Mouse (Mus musculus) neural tube, embryonic 12.5 days (tissue): ENCODE results near the gene Arhgef28. TPM values are rescaled to one million over a fixed set of nuclear protein-coding genes. Genes with fewer than 3 reads are reported as not detected.

Experiments
- ATAC-seq: fragments of 200-750 bp; cut with Nextera tagmentation; 2 replicates; pipeline ENCODE4 v1.8.0; 2017; ENCODE audit warnings: low read depth, mild to moderate bottlenecking, moderate TSS enrichment, moderate library complexity; ENCODE audit not compliant: low FRiP score
- H3K27ac ChIP-seq: fragments of 300-500 bp; sonication (generic); 2 replicates; pipeline ENCODE4 v1.5.1; 2016
- H3K27me3 ChIP-seq: fragments of 300-500 bp; sonication (generic); replicated peaks from 2 replicates; pipeline ENCODE4 v1.6.1; 2016; ENCODE audit warnings: mild to moderate bottlenecking
- H3K36me3 ChIP-seq: fragments of 300-500 bp; sonication (generic); 2 replicates; pipeline ENCODE4 v1.6.1; 2016; ENCODE audit warnings: mild to moderate bottlenecking
- H3K4me1 ChIP-seq: fragments of 300-500 bp; sonication (generic); 2 replicates; pipeline ENCODE4 v1.6.1; 2016
- H3K4me2 ChIP-seq: fragments of 300-500 bp; sonication (generic); replicated peaks from 2 replicates; pipeline ENCODE4 v1.6.1; 2016; ENCODE audit warnings: mild to moderate bottlenecking
- H3K4me3 ChIP-seq: fragments of 300-500 bp; sonication (generic); 2 replicates; pipeline ENCODE4 v1.5.1; 2016
- H3K9ac ChIP-seq: fragments of 300-500 bp; sonication (generic); 2 replicates; pipeline ENCODE4 v1.6.1; 2016; ENCODE audit warnings: mild to moderate bottlenecking
- H3K9me3 ChIP-seq: fragments of 300-500 bp; sonication (generic); 2 replicates; pipeline ENCODE4 v1.6.1; 2016; ENCODE audit warnings: mild to moderate bottlenecking
- WGBS: fragments of 180-500 bp; shearing (Covaris S2); methylation state at CpG from one replicate; pipeline ENCODE4 v1.1.7; 2016; 5-methylcytosine and 5-hydroxymethylcytosine counted together
- polyA plus RNA-seq: library from polyadenylated mRNA; unstranded; fragments of >200 nt; fragmentation: Nextera tagmentation; extraction: Ambion mirVana; gene quantifications from 2 replicates; pipeline ENCODE4 v1.2.1, GENCODE M21; 2016

Arhgef28 gene
- polyA plus RNA-seq, 1 experiment from 2014 or later, result 11.7 TPM

DNA sequence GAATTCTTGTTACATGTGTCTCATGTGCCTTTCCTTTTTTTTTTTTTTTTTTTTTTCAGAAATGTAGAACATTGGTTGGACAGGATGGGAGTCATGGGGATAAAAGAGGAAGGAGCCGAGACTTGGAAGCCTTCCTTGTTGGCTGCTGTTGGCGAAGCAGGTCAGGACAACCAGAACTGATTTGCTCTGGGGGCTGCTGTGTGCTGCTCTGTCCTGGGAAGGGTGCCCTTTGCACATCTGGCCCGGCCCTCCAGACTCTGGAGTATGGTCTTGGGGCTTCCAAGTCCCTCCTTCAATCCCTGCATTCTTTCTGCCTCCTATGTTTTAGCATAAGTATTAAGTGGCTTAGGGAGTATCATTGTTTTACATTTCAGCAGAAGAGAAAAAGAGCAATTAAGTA, 347.2 kb downstream of the Arhgef28 start:
- no peak overlapping the region for H3K9ac ChIP-seq
- no peak overlapping the region for H3K4me3 ChIP-seq
- no peak for ATAC-seq
- H3K27me3 ChIP-seq, result no peaks in the 10 kb centered on the region
- no peak overlapping the region for H3K27ac ChIP-seq
- no peaks in the 10 kb centered on the region for H3K4me1 ChIP-seq
- no peaks in the 10 kb centered on the region for H3K9me3 ChIP-seq
- WGBS, result 90% methylated on average over 3 of the region's 3 CpGs
- no peak overlapping the region for H3K4me2 ChIP-seq
- no peaks in the 10 kb centered on the region for H3K36me3 ChIP-seq

DNA sequence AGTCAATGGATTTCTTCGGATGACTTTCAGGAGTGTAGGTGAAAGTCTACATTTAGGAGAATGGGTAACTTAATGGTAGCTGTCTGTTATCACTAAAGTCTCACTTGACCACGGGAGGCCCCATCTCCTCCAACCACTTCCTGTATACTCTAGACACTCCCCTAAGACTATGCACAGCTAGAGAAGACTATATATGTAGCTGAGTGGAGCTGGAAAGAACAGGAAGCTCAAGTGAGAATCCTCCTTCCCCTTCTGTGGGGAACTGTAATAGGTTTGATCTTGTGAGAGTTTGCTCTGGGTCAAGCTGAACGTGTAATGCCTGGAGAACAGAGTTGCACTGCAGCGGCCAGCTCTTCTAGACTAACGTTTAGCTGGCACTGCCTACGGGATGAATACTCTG, 348.4 kb downstream of the Arhgef28 start:
- ATAC-seq, result no peak
- H3K9ac ChIP-seq, result no peak overlapping the region
- 86% methylated on average over 6 of the region's 6 CpGs for WGBS

DNA sequence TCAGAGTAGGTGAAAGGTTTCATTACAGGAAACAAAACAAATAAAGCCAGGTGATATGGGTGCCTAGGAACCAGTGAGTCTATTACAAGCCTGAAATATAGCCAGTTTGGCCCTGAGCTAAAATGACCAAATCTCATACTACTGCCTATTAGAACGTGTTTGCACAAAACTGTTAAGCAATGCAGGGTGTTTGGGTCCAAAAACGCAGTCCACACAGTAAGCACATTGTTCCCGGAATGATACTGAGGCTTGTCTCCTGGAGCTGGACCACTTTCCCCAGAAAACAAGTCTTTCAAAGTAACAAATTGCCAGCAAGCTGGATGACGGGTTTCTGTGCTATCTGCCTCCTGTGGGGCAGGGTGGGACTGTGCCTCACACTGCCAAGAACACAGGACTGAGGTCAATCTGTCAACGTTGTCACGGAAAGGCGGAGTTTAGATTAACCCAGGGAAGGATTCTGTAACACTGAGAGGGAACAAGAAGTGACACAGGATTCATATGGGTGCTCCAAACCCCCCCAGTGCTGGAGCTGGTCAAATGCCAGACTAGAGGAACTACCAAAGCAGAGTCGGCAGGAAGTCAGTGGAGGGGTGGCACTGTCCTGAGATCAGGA, 352.8 kb downstream of the Arhgef28 start:
- H3K9me3 ChIP-seq, result no peaks in the 10 kb centered on the region
- WGBS, result 72% methylated on average over 8 of the region's 8 CpGs
- no peak overlapping the region for H3K9ac ChIP-seq
- no peak overlapping the region for H3K4me3 ChIP-seq
- no peak overlapping the region for H3K4me2 ChIP-seq
- no peak for ATAC-seq
- H3K4me1 ChIP-seq, result no peaks in the 10 kb centered on the region
- no peaks in the 10 kb centered on the region for H3K27me3 ChIP-seq
- H3K27ac ChIP-seq, result no peak overlapping the region
- no peaks in the 10 kb centered on the region for H3K36me3 ChIP-seq

More for the DNA sequence above, 348.4 kb downstream of the Arhgef28 start:
- no peaks in the 10 kb centered on the region for H3K36me3 ChIP-seq
- no peaks in the 10 kb centered on the region for H3K27me3 ChIP-seq
- H3K4me1 ChIP-seq, result no peaks in the 10 kb centered on the region
- H3K9me3 ChIP-seq, result no peaks in the 10 kb centered on the region
- no peak overlapping the region for H3K4me2 ChIP-seq
- H3K27ac ChIP-seq, result no peak overlapping the region
- no peak overlapping the region for H3K4me3 ChIP-seq

Other genes with a start within 250 kb of the Arhgef28 start
- 33.6 and 34.9 TPM in 2 replicates for gene Utp15, start 56.6 kb upstream of the Arhgef28 start, polyA plus RNA-seq
- gene Ankra2, start 56.6 kb upstream of the Arhgef28 start, polyA plus RNA-seq, result 41.4 and 46.1 TPM in 2 replicates
- gene Gm21976, start 73.4 kb upstream of the Arhgef28 start, polyA plus RNA-seq, result not detected in 2 replicates
- 648 and 669 TPM in 2 replicates for gene Btf3, start 110.6 kb upstream of the Arhgef28 start, polyA plus RNA-seq
- gene Foxd1, start 147.8 kb upstream of the Arhgef28 start, polyA plus RNA-seq, result 4.9 and 5.7 TPM in 2 replicates